Mouse (Mus musculus) lung, embryonic 14.5 days (tissue): ENCODE results near the gene Gm28053. TPM values are rescaled to one million over a fixed set of nuclear protein-coding genes. Genes with fewer than 3 reads are reported as not detected.
A peak's percentile ranks its signal among the peaks of the same experiment; 100 is the strongest.

Experiments
- ATAC-seq: fragments of 200-750 bp; cut with Nextera tagmentation; 2 replicates; pipeline ENCODE4 v1.8.0; 2017; ENCODE audit warnings: mild to moderate bottlenecking, moderate TSS enrichment, moderate library complexity; ENCODE audit not compliant: insufficient read depth
- DNase-seq: peaks from one replicate; pipeline ENCODE4 v3.0.0-alpha.2; 2015
- H3K27ac ChIP-seq: fragments of 300-500 bp; sonication (generic); 2 replicates; pipeline ENCODE4 v1.5.1; 2014; ENCODE audit warnings: low read depth, mild to moderate bottlenecking, moderate library complexity
- H3K27me3 ChIP-seq: fragments of 300-500 bp; sonication (generic); 2 replicates; pipeline ENCODE4 v1.6.1; 2014; ENCODE audit warnings: low read length, control low read depth; ENCODE audit not compliant: insufficient read depth
- H3K36me3 ChIP-seq: fragments of 300-500 bp; sonication (generic); 2 replicates; pipeline ENCODE4 v1.6.1; 2014; ENCODE audit warnings: control low read depth; ENCODE audit not compliant: insufficient read depth
- H3K4me1 ChIP-seq: fragments of 300-500 bp; sonication (generic); 2 replicates; pipeline ENCODE4 v1.6.1; 2014; ENCODE audit warnings: antibody characterized with exemption, control low read depth; ENCODE audit not compliant: insufficient read depth
- H3K4me2 ChIP-seq: fragments of 300-500 bp; sonication (generic); 2 replicates; pipeline ENCODE4 v1.6.1; 2014; ENCODE audit warnings: mild to moderate bottlenecking
- H3K4me3 ChIP-seq: fragments of 300-500 bp; sonication (generic); 2 replicates; pipeline ENCODE4 v1.5.1; 2014; ENCODE audit warnings: low read depth, low read length
- H3K9ac ChIP-seq: fragments of 300-500 bp; sonication (generic); 2 replicates; pipeline ENCODE4 v1.6.1; 2014
- H3K9me3 ChIP-seq: fragments of 300-500 bp; sonication (generic); 2 replicates; pipeline ENCODE4 v1.6.1; 2016; ENCODE audit warnings: low read depth, low read length, control low read depth
- CTCF ChIP-seq: IDR thresholded peaks from 2 replicates; pipeline ENCODE4 v1.5.1; 2016; ENCODE audit warnings: antibody characterized with exemption, low read depth
- WGBS: fragments of 180-500 bp; shearing (Covaris S2); extraction: QIAGEN DNeasy Blood & Tissue Kit; methylation state at CpG from one replicate; pipeline ENCODE4 v1.1.7; 2014; 5-methylcytosine and 5-hydroxymethylcytosine counted together
- polyA plus RNA-seq: library from polyadenylated mRNA; unstranded; fragments of >200 nt; fragmentation: Nextera tagmentation; extraction: Ambion mirVana; gene quantifications from 2 replicates; pipeline ENCODE4 v1.2.1, GENCODE M21; 2014

Gm28053 gene
- polyA plus RNA-seq, 1 experiment from 2014 or later, result 3.8 TPM

- H3K4me1 ChIP-seq, result no peaks in the 10 kb centered on the region
- no peak overlapping the region for H3K27ac ChIP-seq
- H3K27me3 ChIP-seq, result no peaks in the 10 kb centered on the region
- H3K36me3 ChIP-seq, result no peaks in the 10 kb centered on the region
- no peaks in the 10 kb centered on the region for H3K9me3 ChIP-seq
- no peak for TF ChIP-seq CTCF
- H3K4me2 ChIP-seq, result no peak overlapping the region
- no peak for ATAC-seq
- 78% methylated on average over 1 of the region's 1 CpGs for WGBS
- no peak overlapping the region for H3K4me3 ChIP-seq
- no peak overlapping the region for H3K9ac ChIP-seq
- no peak for DNase-seq
Observed at GRCm38 (mm10) chr6:48733660-48734059, 15.3 kb downstream of the Gm28053 start.

GRCm38 (mm10) chr6:48737053-48737452, 18.6 kb downstream of the Gm28053 start:
- Histone ChIP-seq H3K27me3 (peaks cover 2% of the 10 kb centered on the region; the same call in 1 of the 2 replicates), H3K4me1 (peaks cover 8% of the 10 kb centered on the region; the same call in 1 of the 2 replicates), H3K9me3 (no peaks in the 10 kb centered on the region), H3K9ac (no peak overlapping the region), H3K4me3 (no peak overlapping the region), H3K4me2 (no peak overlapping the region), H3K27ac (no peak overlapping the region), H3K36me3 (no peaks in the 10 kb centered on the region)
- no peak for ATAC-seq
- WGBS, result 74% methylated on average over 2 of the region's 2 CpGs
- no peak for DNase-seq
- no peak for TF ChIP-seq CTCF

- TF ChIP-seq CTCF, result no peak
- Histone ChIP-seq H3K4me2 (no peak overlapping the region), H3K27me3 (peaks cover 8% of the 10 kb centered on the region), H3K27ac (no peak overlapping the region), H3K4me3 (no peak overlapping the region), H3K36me3 (no peaks in the 10 kb centered on the region), H3K9me3 (no peaks in the 10 kb centered on the region), H3K4me1 (peaks cover 10% of the 10 kb centered on the region; the same call in 1 of the 2 replicates), H3K9ac (no peak overlapping the region)
- ATAC-seq, result no peak
- no peak for DNase-seq
- 83% methylated on average over 5 of the region's 5 CpGs for WGBS
Observed at GRCm38 (mm10) chr6:48737688-48738087, 19.3 kb downstream of the Gm28053 start.

- 69% methylated on average over 15 of the region's 15 CpGs for WGBS
- peak within 1 kb of the TSS; percentile 22 for H3K4me3 ChIP-seq
- ATAC-seq (no peak), DNase-seq (peak; percentile 53)
- H3K9me3 ChIP-seq, result no peaks in the 10 kb centered on the region
- TF ChIP-seq CTCF, result no peak
- no peaks in the 10 kb centered on the region for H3K36me3 ChIP-seq
- H3K9ac ChIP-seq, result peak within 1 kb of the TSS; percentile 38
- H3K4me1 ChIP-seq, result peaks cover 14% of the 10 kb centered on the region; the same call in 1 of the 2 replicates
- H3K27me3 ChIP-seq, result peaks cover 15% of the 10 kb centered on the region
- H3K27ac ChIP-seq, result peak within 1 kb of the TSS; percentile 63; the same call in 1 of the 2 replicates
- H3K4me2 ChIP-seq, result peak within 1 kb of the TSS; percentile 85
Observed at GRCm38 (mm10) chr6:48738961-48739779, 20.8 kb downstream of the Gm28053 start, which contains the start of gene Gimap1. Gene Gimap1, plus strand, starts transcription at chr6:48739054.

- H3K27ac ChIP-seq, result no peak overlapping the region
- H3K27me3 ChIP-seq, result peaks cover 15% of the 10 kb centered on the region
- H3K9ac ChIP-seq, result 0 out of 2 replicates have a peak overlapping the region, but pooled peaks have one; percentile 21
- WGBS, result 73% methylated on average over 3 of the region's 3 CpGs
- DNase-seq, result no peak
- H3K4me3 ChIP-seq, result peak overlapping the region; percentile 22; the same call in 1 of the 2 replicates
- H3K4me2 ChIP-seq, result peak overlapping the region; percentile 85
- peaks cover 14% of the 10 kb centered on the region; the same call in 1 of the 2 replicates for H3K4me1 ChIP-seq
- no peaks in the 10 kb centered on the region for H3K36me3 ChIP-seq
- TF ChIP-seq CTCF, result no peak
- H3K9me3 ChIP-seq, result no peaks in the 10 kb centered on the region
- ATAC-seq, result no peak
Observed at GRCm38 (mm10) chr6:48739780-48740055, 21.3 kb downstream of the Gm28053 start.

GRCm38 (mm10) chr6:48740501-48741169, 22.2 kb downstream of the Gm28053 start:
- H3K4me2 ChIP-seq, result peak overlapping the region; percentile 85
- peaks cover 14% of the 10 kb centered on the region; the same call in 1 of the 2 replicates for H3K4me1 ChIP-seq
- no peaks in the 10 kb centered on the region for H3K9me3 ChIP-seq
- TF ChIP-seq CTCF, result no peak
- H3K4me3 ChIP-seq, result no peak overlapping the region
- DNase-seq, result no peak
- peaks cover 15% of the 10 kb centered on the region for H3K27me3 ChIP-seq
- 64% methylated on average over 3 of the region's 3 CpGs for WGBS
- no peak for ATAC-seq
- 0 out of 2 replicates have a peak overlapping the region, but pooled peaks have one; percentile 5 for H3K27ac ChIP-seq
- no peaks in the 10 kb centered on the region for H3K36me3 ChIP-seq
- H3K9ac ChIP-seq, result no peak overlapping the region

GRCm38 (mm10) chr6:48741273-48741672, 22.9 kb downstream of the Gm28053 start:
- Histone ChIP-seq H3K36me3 (no peaks in the 10 kb centered on the region), H3K9me3 (no peaks in the 10 kb centered on the region), H3K27me3 (peaks cover 15% of the 10 kb centered on the region), H3K4me1 (peaks cover 14% of the 10 kb centered on the region; the same call in 1 of the 2 replicates), H3K4me2 (peak overlapping the region; percentile 85), H3K4me3 (no peak overlapping the region), H3K9ac (no peak overlapping the region), H3K27ac (no peak overlapping the region)
- TF ChIP-seq CTCF, result no peak
- ATAC-seq, result no peak
- WGBS, result 32% methylated on average over 3 of the region's 3 CpGs
- DNase-seq, result peak; percentile 27
